Mouse (Mus musculus) forebrain, embryonic 16.5 days (tissue): ENCODE measurements around the gene Atp13a1. TPM values are rescaled to one million over a fixed set of nuclear protein-coding genes. Genes with fewer than 3 reads are reported as not detected.

ENCODE experiments used
- ATAC-seq: fragments of 200-750 bp; cut with Nextera tagmentation; 2 replicates; pipeline ENCODE4 v1.8.0; 2017; ENCODE audit warnings: mild to moderate bottlenecking, moderate library complexity
- H3K27ac ChIP-seq: fragments of 300-500 bp; sonication (generic); 2 replicates; pipeline ENCODE4 v1.5.1; 2014; ENCODE audit warnings: low read length, control low read depth
- H3K27me3 ChIP-seq: fragments of 300-500 bp; sonication (generic); replicated peaks from 2 replicates; pipeline ENCODE4 v1.6.1; 2014; ENCODE audit warnings: low read length; ENCODE audit not compliant: control insufficient read depth, insufficient read depth
- H3K36me3 ChIP-seq: fragments of 300-500 bp; sonication (generic); 2 replicates; pipeline ENCODE4 v1.6.1; 2014; ENCODE audit not compliant: control insufficient read depth, insufficient read depth
- H3K4me1 ChIP-seq: fragments of 300-500 bp; sonication (generic); replicated peaks from 2 replicates; pipeline ENCODE4 v1.6.1; 2014; ENCODE audit warnings: low read length; ENCODE audit not compliant: control insufficient read depth, insufficient read depth
- H3K4me2 ChIP-seq: fragments of 300-500 bp; sonication (generic); 2 replicates; pipeline ENCODE4 v1.6.1; 2014; ENCODE audit warnings: mild to moderate bottlenecking, low read length, control low read depth
- H3K4me3 ChIP-seq: fragments of 300-500 bp; sonication (generic); replicated peaks from 2 replicates; pipeline ENCODE4 v1.5.1; 2014; ENCODE audit warnings: mild to moderate bottlenecking, low read length, control low read depth
- H3K9ac ChIP-seq: fragments of 300-500 bp; sonication (generic); replicated peaks from 2 replicates; pipeline ENCODE4 v1.6.1; 2014; ENCODE audit warnings: low read depth, low read length, control low read depth
- H3K9me3 ChIP-seq: fragments of 300-500 bp; sonication (generic); 2 replicates; pipeline ENCODE4 v1.6.1; 2016; ENCODE audit warnings: low read length; ENCODE audit not compliant: control insufficient read depth
- WGBS: fragments of 180-500 bp; shearing (Covaris S2); extraction: QIAGEN DNeasy Blood & Tissue Kit; methylation state at CpG from one replicate; pipeline ENCODE4 v1.1.7; 2014; 5-methylcytosine and 5-hydroxymethylcytosine counted together
- polyA plus RNA-seq: library from polyadenylated mRNA; unstranded; fragments of >200 nt; fragmentation: Nextera tagmentation; extraction: Ambion mirVana; gene quantifications from 2 replicates; pipeline ENCODE4 v1.2.1, GENCODE M21; 2015

The Atp13a1 gene
- polyA plus RNA-seq, 1 experiment from 2014 or later = 58.0 TPM

- no peak for ATAC-seq
- Histone ChIP-seq H3K4me2 (no peak overlapping the region), H3K27me3 (no peaks in the 10 kb centered on the region), H3K36me3 (peaks cover 25% of the 10 kb centered on the region), H3K4me3 (no peak overlapping the region), H3K9ac (no peak overlapping the region), H3K27ac (no peak overlapping the region), H3K4me1 (peaks cover 17% of the 10 kb centered on the region), H3K9me3 (no peaks in the 10 kb centered on the region)
- 95% methylated on average over 6 of the region's 6 CpGs for WGBS
These were observed 3.9 kb downstream of the Atp13a1 start for GRCm38 (mm10) chr8:69794901-69795300.

DNA sequence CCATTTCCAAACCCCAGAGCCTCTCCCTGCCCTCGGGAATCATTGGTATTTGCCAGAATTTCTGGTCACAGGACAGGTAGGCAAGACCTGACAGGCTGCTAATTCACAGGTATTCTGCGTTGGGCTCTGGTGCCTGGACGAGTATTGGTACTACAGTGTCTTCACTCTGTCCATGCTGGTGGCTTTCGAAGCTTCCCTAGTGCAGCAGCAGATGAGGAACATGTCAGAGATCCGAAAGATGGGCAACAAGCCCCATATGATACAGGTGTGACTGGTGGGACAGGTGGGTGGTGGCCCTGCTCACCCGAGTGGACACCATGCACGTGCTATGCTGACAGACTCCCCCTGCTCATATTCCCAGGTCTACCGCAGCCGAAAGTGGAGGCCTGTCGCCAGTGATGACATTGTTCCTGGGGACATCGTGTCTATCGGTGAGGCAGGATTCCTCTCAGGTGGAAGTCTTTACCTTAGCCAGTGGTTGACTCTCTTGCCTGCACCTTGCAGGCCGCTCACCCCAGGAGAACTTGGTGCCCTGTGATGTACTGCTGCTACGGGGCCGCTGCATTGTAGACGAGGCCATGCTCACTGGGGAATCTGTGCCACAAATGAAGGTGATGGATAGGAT lies 5.9 kb downstream of the Atp13a1 start:
- no peaks in the 10 kb centered on the region for H3K9me3 ChIP-seq
- H3K4me2 ChIP-seq = no peak overlapping the region
- H3K9ac ChIP-seq = no peak overlapping the region
- no peak overlapping the region for H3K27ac ChIP-seq
- H3K36me3 ChIP-seq = peaks cover 38% of the 10 kb centered on the region
- H3K4me1 ChIP-seq = peaks cover 11% of the 10 kb centered on the region
- H3K27me3 ChIP-seq = no peaks in the 10 kb centered on the region
- H3K4me3 ChIP-seq = no peak overlapping the region
- 97% methylated on average over 16 of the region's 16 CpGs for WGBS
- ATAC-seq = no peak

- H3K36me3 ChIP-seq = peaks cover 42% of the 10 kb centered on the region
- no peaks in the 10 kb centered on the region for H3K27me3 ChIP-seq
- H3K27ac ChIP-seq = no peak overlapping the region
- H3K4me1 ChIP-seq = peaks cover 3% of the 10 kb centered on the region
- no peak overlapping the region for H3K9ac ChIP-seq
- no peak overlapping the region for H3K4me2 ChIP-seq
- 94% methylated on average over 10 of the region's 10 CpGs for WGBS
- no peak overlapping the region for H3K4me3 ChIP-seq
- no peaks in the 10 kb centered on the region for H3K9me3 ChIP-seq
- no peak for ATAC-seq
These were observed 6.7 kb downstream of the Atp13a1 start for GRCm38 (mm10) chr8:69797661-69798060.

GRCm38 (mm10) chr8:69799261-69799660 lies 8.3 kb downstream of the Atp13a1 start:
- Histone ChIP-seq H3K4me2 (no peak overlapping the region), H3K4me3 (no peak overlapping the region), H3K4me1 (no peaks in the 10 kb centered on the region), H3K9ac (no peak overlapping the region), H3K27ac (no peak overlapping the region), H3K27me3 (no peaks in the 10 kb centered on the region), H3K36me3 (peaks cover 57% of the 10 kb centered on the region), H3K9me3 (no peaks in the 10 kb centered on the region)
- WGBS = 92% methylated on average over 8 of the region's 8 CpGs
- ATAC-seq = no peak

DNA sequence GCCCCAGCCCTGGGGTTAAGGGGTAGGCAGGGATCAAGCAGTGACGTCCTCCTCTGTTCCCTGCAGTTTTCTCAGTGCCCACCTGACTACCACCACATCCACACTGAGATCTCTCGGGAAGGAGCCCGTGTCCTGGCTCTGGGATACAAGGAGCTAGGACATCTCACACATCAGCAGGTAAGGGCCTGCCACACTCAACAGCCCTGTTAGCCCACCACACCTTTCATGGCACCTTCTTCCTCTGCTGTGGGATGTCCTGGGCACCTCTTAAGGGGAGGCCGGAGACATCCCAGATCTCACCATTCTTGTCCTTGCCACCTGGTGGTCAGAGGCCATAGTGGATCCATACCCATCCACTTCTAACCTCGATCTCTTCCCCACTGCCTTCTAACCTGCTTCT lies 9.0 kb downstream of the Atp13a1 start:
- no peak overlapping the region for H3K9ac ChIP-seq
- peaks cover 58% of the 10 kb centered on the region for H3K36me3 ChIP-seq
- no peaks in the 10 kb centered on the region for H3K4me1 ChIP-seq
- no peaks in the 10 kb centered on the region for H3K27me3 ChIP-seq
- no peak overlapping the region for H3K4me2 ChIP-seq
- no peak overlapping the region for H3K4me3 ChIP-seq
- no peak overlapping the region for H3K27ac ChIP-seq
- no peak for ATAC-seq
- H3K9me3 ChIP-seq = no peaks in the 10 kb centered on the region
- 89% methylated on average over 5 of the region's 5 CpGs for WGBS

DNA sequence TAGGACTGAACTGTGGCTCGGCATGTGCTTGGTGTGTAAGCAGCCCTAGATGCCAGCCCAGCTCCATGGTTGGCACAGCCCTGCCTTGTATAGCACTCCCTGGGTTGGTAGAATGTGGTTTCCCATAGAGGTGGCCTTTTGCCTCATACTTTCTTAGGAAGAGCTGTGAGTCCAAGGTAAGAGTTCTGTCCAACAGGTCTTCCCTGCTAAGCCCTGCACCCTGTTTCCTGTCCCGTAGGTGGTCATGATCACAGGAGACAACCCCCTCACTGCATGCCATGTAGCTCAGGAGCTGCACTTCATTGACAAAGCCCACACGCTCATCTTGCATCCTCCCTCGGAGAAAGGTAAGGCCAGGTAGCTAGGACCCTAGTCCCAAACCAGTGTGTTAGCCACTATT lies 10.8 kb downstream of the Atp13a1 start:
- no peaks in the 10 kb centered on the region for H3K9me3 ChIP-seq
- WGBS = 93% methylated on average over 4 of the region's 4 CpGs
- H3K4me2 ChIP-seq = no peak overlapping the region
- H3K4me3 ChIP-seq = no peak overlapping the region
- no peak overlapping the region for H3K9ac ChIP-seq
- no peak for ATAC-seq
- H3K27ac ChIP-seq = no peak overlapping the region
- H3K4me1 ChIP-seq = no peaks in the 10 kb centered on the region
- no peaks in the 10 kb centered on the region for H3K27me3 ChIP-seq
- H3K36me3 ChIP-seq = peaks cover 70% of the 10 kb centered on the region

- no peak for ATAC-seq
- H3K27me3 ChIP-seq = no peaks in the 10 kb centered on the region
- no peaks in the 10 kb centered on the region for H3K4me1 ChIP-seq
- H3K4me3 ChIP-seq = no peak overlapping the region
- no peak overlapping the region for H3K9ac ChIP-seq
- no peaks in the 10 kb centered on the region for H3K9me3 ChIP-seq
- H3K27ac ChIP-seq = no peak overlapping the region
- no peak overlapping the region for H3K4me2 ChIP-seq
- H3K36me3 ChIP-seq = peaks cover 70% of the 10 kb centered on the region
These were observed 11.3 kb downstream of the Atp13a1 start for GRCm38 (mm10) chr8:69802216-69802615.

- no peak overlapping the region for H3K9ac ChIP-seq
- no peaks in the 10 kb centered on the region for H3K27me3 ChIP-seq
- ATAC-seq = no peak
- H3K4me2 ChIP-seq = no peak overlapping the region
- H3K27ac ChIP-seq = no peak overlapping the region
- no peaks in the 10 kb centered on the region for H3K4me1 ChIP-seq
- H3K36me3 ChIP-seq = peaks cover 72% of the 10 kb centered on the region
- no peak overlapping the region for H3K4me3 ChIP-seq
- no peaks in the 10 kb centered on the region for H3K9me3 ChIP-seq
- WGBS = 94% methylated on average over 7 of the region's 7 CpGs
These were observed 12.4 kb downstream of the Atp13a1 start for GRCm38 (mm10) chr8:69803366-69803765.

DNA sequence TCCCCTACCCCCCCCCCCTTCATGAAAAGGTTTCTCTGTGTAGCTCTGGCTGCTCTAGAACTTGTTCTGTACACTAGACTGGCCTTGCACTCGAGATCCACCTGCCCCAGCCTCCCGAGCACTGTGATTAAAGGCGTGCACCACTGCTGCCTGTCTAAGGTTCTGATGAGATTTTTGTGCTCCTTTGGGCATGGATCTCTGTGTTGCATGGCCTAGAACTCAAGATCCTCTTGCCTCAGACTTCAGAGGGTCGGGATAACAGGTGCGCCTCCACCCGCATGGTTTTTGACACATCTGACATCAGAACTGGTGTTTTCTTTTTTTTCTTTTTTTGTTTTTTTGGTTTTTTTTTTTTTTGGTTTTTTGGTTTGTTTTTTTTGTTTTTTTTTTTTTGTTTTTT lies 13.6 kb downstream of the Atp13a1 start:
- peaks cover 5% of the 10 kb centered on the region for H3K4me1 ChIP-seq
- H3K9ac ChIP-seq = no peak overlapping the region
- no peak overlapping the region for H3K4me3 ChIP-seq
- WGBS = 94% methylated on average over 6 of the region's 6 CpGs
- H3K27me3 ChIP-seq = no peaks in the 10 kb centered on the region
- H3K4me2 ChIP-seq = no peak overlapping the region
- no peak overlapping the region for H3K27ac ChIP-seq
- H3K9me3 ChIP-seq = no peaks in the 10 kb centered on the region
- peaks cover 61% of the 10 kb centered on the region for H3K36me3 ChIP-seq
- ATAC-seq = no peak

GRCm38 (mm10) chr8:69805086-69805485 lies 14.1 kb downstream of the Atp13a1 start:
- Histone ChIP-seq H3K9ac (no peak overlapping the region), H3K27ac (no peak overlapping the region), H3K36me3 (peaks cover 56% of the 10 kb centered on the region), H3K9me3 (no peaks in the 10 kb centered on the region), H3K4me3 (no peak overlapping the region), H3K4me1 (peaks cover 11% of the 10 kb centered on the region), H3K4me2 (no peak overlapping the region), H3K27me3 (no peaks in the 10 kb centered on the region)
- ATAC-seq = no peak
- WGBS = 92% methylated on average over 10 of the region's 10 CpGs
